Comparison of ENCODE assay signal across 11 mouse cellular contexts in the genomic region with DNA sequence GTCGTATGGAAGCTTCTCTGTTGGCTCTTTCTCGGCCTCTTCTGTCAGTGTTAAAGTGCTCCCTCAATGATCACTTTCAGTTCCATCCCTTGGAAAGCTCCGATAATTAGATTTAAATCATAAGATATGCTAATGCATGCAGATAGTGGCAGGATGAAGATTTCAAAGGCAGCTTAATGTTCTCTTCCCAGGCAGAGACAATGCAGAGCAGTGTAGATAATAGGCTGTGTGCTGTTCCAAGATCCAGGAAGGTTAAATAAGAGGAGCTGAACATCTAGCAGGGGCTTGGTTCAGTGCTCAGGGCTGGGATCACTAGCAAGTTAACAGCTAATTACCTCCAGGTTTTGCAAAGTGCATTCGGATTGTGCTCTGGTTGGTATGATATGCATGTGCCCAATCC.
"Had no signal": no experiment of that assay in that cellular context is flagged by ENCODE, and none has a peak within 500 bp of the region (broad histone marks: within the 10 kb centered on the region; RNA-seq: fewer than 3 reads in every experiment).

No protein-coding gene starts in this region.

- H3K27me3 ChIP-seq: liver, embryonic 13.5 days; midbrain, embryonic 15.5 days; neural tube, embryonic 12.5 days had no signal

- H3K36me3 ChIP-seq: liver, embryonic 13.5 days; midbrain, embryonic 12.5 days; midbrain, embryonic 15.5 days; neural tube, embryonic 12.5 days had no signal

- DNase-seq: liver, embryonic 13.5 days; lung, adult 2 months; thymus, adult 2 months; thymus, postnatal 14 days; thymus, postnatal 4 days had no signal

- H3K9ac ChIP-seq: liver, embryonic 13.5 days; midbrain, embryonic 12.5 days; midbrain, embryonic 15.5 days; neural tube, embryonic 12.5 days had no signal

- H3K27ac ChIP-seq: left cerebral cortex, adult 2 months; liver, embryonic 13.5 days; macrophage; midbrain, embryonic 12.5 days; midbrain, embryonic 15.5 days; neural tube, embryonic 12.5 days; stomach, postnatal 0 days had no signal

- H3K4me3 ChIP-seq: left cerebral cortex, adult 2 months; liver, embryonic 13.5 days; midbrain, embryonic 12.5 days; midbrain, embryonic 15.5 days; neural tube, embryonic 12.5 days had no signal

- H3K4me2 ChIP-seq: liver, embryonic 13.5 days; midbrain, embryonic 12.5 days; midbrain, embryonic 15.5 days; neural tube, embryonic 12.5 days had no signal

- ATAC-seq: midbrain, embryonic 15.5 days had no signal

- H3K4me1 ChIP-seq: liver, embryonic 13.5 days; midbrain, embryonic 15.5 days; neural tube, embryonic 12.5 days had no signal

- H3K9me3 ChIP-seq: liver, embryonic 13.5 days; midbrain, embryonic 12.5 days; midbrain, embryonic 15.5 days; neural tube, embryonic 12.5 days had no signal
